Mouse (Mus musculus) spleen, adult 2 months (tissue): ENCODE results near the gene Zfp3. TPM values are rescaled to one million over a fixed set of nuclear protein-coding genes. Genes with fewer than 3 reads are reported as not detected.

Experiments used
- DNase-seq, 2 experiments: peaks; one replicate each; pipeline versions ENCODE4 v3.0.0 to v3.0.0-alpha.2; 2012 to 2021; ENCODE audit warnings: low spot score in 2 of 2, low read depth in 1 of 2
- H3K27ac ChIP-seq: fragments of 200-500 bp; 2 replicates; pipeline ENCODE4 v1.5.1; 2012; ENCODE audit warnings: low read length, inconsistent platforms; ENCODE audit not compliant: insufficient read depth
- H3K27me3 ChIP-seq: fragments of 200-500 bp; 2 replicates; pipeline ENCODE4 v1.6.1; 2012; ENCODE audit warnings: mild to moderate bottlenecking, moderate library complexity, low read length, inconsistent platforms; ENCODE audit not compliant: control insufficient read depth, insufficient read depth
- H3K36me3 ChIP-seq: fragments of 200-500 bp; 2 replicates; pipeline ENCODE4 v1.6.1; 2012; ENCODE audit warnings: mild to moderate bottlenecking, low read length, inconsistent platforms; ENCODE audit not compliant: control insufficient read depth, insufficient read depth
- H3K4me1 ChIP-seq: fragments of 200-500 bp; 2 replicates; pipeline ENCODE4 v1.6.1; 2011; ENCODE audit warnings: inconsistent platforms; ENCODE audit not compliant: control insufficient read depth, insufficient read depth, insufficient read length
- H3K4me3 ChIP-seq: fragments of 200-500 bp; 2 replicates; pipeline ENCODE4 v1.5.1; 2011; ENCODE audit warnings: mild to moderate bottlenecking, inconsistent platforms; ENCODE audit not compliant: insufficient read depth, insufficient read length; ENCODE audit errors: extremely low read depth
- CTCF ChIP-seq: fragments of 200-500 bp; IDR thresholded peaks from 2 replicates; pipeline ENCODE4 v1.5.1; 2011; ENCODE audit warnings: mild to moderate bottlenecking, inconsistent platforms; ENCODE audit not compliant: insufficient read depth, insufficient read length, insufficient replicate concordance; ENCODE audit errors: extremely low read depth
- POLR2A ChIP-seq: fragments of 200-500 bp; IDR thresholded peaks from 2 replicates; pipeline ENCODE4 v1.6.1; 2011; ENCODE audit warnings: low read depth, low read length, inconsistent platforms
- WGBS: fragments of 180-500 bp; shearing (Covaris S2); methylation state at CpG from one replicate; pipeline ENCODE4 v1.1.7; 2018; 5-methylcytosine and 5-hydroxymethylcytosine counted together
- polyA plus RNA-seq: library from polyadenylated mRNA; depleted of rRNA; stranded (reverse); fragments of >200 nt; gene quantifications from 2 replicates; pipeline ENCODE4 v1.2.3, GENCODE M21; 2012

The Zfp3 gene
- polyA plus RNA-seq, 1 experiment = 1.2 TPM

DNA sequence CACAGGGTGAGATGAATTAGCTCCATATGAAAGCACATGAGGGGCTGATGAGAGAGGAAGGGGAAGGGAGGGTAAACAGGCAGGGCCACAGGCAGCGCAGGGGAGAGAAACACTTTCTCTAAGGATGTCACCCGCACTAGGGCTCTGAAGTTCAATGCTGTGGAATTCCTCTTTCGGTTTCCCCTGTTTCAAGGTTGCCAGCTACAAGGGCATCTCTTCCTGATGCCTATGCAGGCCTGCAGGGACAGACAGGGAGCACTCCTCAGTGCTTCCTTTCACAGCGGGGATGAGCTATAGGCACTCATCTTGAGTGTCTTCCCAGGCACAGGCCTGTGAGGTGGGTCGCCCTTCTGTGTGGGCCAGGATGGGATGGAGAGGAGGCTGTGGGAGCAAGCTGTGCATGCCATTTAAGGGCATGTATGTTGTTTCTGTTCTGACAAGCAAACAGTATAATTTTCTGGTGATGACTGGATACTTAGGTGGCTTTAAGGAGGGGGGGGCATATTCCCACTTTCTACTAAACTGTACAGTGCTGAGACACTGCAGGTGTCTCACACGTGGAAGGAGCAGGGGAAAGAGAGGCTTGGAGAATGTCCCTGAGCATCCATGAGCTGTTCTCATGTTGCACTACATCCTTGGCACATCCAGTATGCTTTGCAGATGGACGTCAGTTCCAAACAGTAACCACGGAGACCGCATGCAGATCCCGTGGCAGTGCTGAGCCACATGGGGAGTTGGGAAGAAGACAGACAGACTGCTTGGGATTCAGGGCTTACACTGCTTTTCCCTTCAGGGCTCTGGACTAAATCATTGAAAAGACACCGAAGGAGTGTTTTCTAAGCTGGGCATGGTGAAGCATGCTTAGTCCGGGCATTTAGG lies 21.2 kb upstream of the Zfp3 start:
- DNase-seq = no peak
- Histone ChIP-seq H3K4me1 (no peaks in the 10 kb centered on the region), H3K36me3 (no peaks in the 10 kb centered on the region), H3K27me3 (no peaks in the 10 kb centered on the region), H3K27ac (no peak overlapping the region), H3K4me3 (no peak overlapping the region)
- no peak for TF ChIP-seq CTCF
- TF ChIP-seq POLR2A = no peak
- 80% methylated on average over 12 of the region's 12 CpGs for WGBS

DNA sequence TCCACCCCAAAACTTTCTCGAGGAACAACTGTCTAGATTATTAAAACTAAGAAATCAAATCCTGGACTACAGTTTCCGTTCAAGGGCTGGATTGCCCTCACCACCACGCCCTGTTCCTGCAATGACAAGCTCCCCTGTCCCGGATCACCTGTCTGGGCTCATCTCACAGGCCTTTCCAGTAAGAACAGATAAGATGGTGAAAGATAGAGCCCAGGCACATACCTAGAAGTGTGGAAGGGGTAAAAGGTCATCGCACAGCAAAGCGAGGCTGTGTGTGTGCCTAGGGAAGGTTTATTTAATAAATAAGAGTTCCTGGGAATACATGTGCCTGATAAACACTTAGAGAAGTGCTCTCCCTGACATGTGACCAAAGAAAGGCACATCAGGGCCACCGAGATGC lies 18.4 kb upstream of the Zfp3 start:
- TF ChIP-seq POLR2A = no peak
- no peak for TF ChIP-seq CTCF
- Histone ChIP-seq H3K4me3 (no peak overlapping the region), H3K4me1 (no peaks in the 10 kb centered on the region), H3K27ac (no peak overlapping the region), H3K27me3 (no peaks in the 10 kb centered on the region), H3K36me3 (no peaks in the 10 kb centered on the region)
- no peak for DNase-seq
- 86% methylated on average over 7 of the region's 7 CpGs for WGBS

GRCm38 (mm10) chr11:70747876-70748545 lies 16.0 kb upstream of the Zfp3 start:
- no peak for DNase-seq
- Histone ChIP-seq H3K4me3 (no peak overlapping the region), H3K27me3 (no peaks in the 10 kb centered on the region), H3K36me3 (no peaks in the 10 kb centered on the region), H3K4me1 (no peaks in the 10 kb centered on the region), H3K27ac (no peak overlapping the region)
- 80% methylated on average over 4 of the region's 4 CpGs for WGBS
- TF ChIP-seq CTCF (no peak), POLR2A (no peak)

DNA sequence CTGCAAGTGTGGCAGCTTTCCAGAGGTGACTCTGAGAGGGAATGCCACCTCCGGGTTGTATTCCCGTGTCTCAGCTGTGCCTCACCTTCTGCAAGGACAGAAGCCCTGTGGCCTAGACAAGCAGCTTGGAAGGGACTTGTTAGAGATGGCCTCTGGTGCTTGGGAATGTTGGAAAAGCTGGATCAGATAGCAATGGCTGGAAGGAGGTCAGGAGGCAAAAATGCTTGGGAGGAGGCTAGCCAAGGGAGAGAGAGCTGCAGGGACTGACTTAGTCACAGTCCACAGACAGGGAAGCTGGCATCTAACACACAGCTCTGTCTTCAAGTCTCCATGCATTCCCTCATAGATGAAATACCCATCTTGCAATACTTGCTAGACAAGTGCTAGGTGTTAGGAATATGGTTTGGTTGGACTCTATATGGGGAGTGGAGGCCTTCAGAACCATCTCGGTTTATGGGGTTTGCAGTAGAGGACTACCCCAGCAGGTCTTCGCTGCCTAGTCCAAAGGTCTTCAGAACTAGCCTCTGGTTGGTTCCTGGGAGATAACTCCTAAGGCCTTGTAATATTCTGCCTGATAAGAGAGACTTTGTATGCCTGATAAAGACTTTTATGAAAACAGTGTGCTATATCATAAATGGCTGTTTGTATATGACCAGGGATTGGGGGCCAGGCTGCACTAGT lies 11.5 kb upstream of the Zfp3 start:
- no peaks in the 10 kb centered on the region for H3K27me3 ChIP-seq

DNA sequence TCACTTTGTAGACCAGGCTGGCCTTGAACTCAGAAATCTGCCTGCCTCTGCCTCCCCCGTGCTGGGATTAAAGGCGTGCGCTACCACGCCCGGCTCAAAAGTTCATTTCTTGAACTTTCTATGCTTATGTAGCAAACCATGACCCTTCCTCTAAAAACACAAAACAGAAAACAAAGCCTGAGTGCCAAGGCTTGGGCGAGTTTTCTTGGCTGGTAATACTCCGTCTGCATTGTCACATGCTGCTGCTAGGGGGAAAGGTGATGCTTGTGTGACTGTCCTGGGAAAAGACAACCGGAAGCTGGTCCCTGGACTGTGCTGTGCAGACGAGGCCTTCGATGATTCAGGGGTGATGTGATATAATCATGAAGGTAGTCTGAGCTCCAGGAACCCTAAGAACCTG lies 10.9 kb upstream of the Zfp3 start:
- TF ChIP-seq POLR2A = no peak
- TF ChIP-seq CTCF = no peak
- H3K4me3 ChIP-seq = no peak overlapping the region
- 93% methylated on average over 10 of the region's 10 CpGs for WGBS
- no peak for DNase-seq
- H3K4me1 ChIP-seq = no peaks in the 10 kb centered on the region
- no peak overlapping the region for H3K27ac ChIP-seq
- H3K36me3 ChIP-seq = no peaks in the 10 kb centered on the region
- no peaks in the 10 kb centered on the region for H3K27me3 ChIP-seq

More for the DNA sequence above, 11.5 kb upstream of the Zfp3 start:
- Histone ChIP-seq H3K4me3 (no peak overlapping the region), H3K27ac (no peak overlapping the region), H3K4me1 (no peaks in the 10 kb centered on the region), H3K36me3 (no peaks in the 10 kb centered on the region)
- no peak for DNase-seq
- WGBS = 89% methylated on average over 4 of the region's 4 CpGs
- no peak for TF ChIP-seq CTCF
- TF ChIP-seq POLR2A = no peak

DNA sequence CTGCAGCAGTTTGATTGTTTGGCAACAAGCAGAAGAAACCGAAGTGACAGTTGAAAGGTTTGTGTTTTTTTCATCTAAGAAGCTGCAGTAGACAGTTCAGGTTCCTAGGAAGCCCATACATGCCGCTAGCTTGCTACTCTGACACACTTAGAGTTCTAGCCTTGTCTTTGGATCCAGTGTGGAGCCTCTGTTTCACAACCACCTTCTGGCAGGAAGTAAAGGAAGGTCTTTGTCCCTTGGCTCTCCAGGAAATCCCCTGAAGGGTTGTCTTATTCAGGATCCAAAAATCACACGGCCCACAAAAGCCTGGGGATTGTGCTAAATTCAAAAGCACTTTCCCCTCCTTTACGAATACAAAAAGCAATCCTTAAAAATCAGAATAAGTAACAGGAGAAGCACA lies 9.5 kb upstream of the Zfp3 start:
- no peak for TF ChIP-seq POLR2A
- no peak for TF ChIP-seq CTCF
- Histone ChIP-seq H3K36me3 (no peaks in the 10 kb centered on the region), H3K4me3 (no peak overlapping the region), H3K27ac (no peak overlapping the region), H3K4me1 (no peaks in the 10 kb centered on the region), H3K27me3 (no peaks in the 10 kb centered on the region)
- WGBS = 68% methylated on average over 4 of the region's 4 CpGs
- no peak for DNase-seq
